Mouse (Mus musculus) liver, embryonic 13.5 days (tissue): ENCODE results near the gene Shisal1. TPM values are rescaled to one million over a fixed set of nuclear protein-coding genes. Genes with fewer than 3 reads are reported as not detected.

Experiments used
- ATAC-seq: fragments of 200-750 bp; cut with Nextera tagmentation; 2 replicates; pipeline ENCODE4 v1.8.0; 2017; ENCODE audit warnings: low read depth, mild to moderate bottlenecking, moderate number of reproducible peaks, moderate library complexity
- DNase-seq: peaks from one replicate; pipeline ENCODE4 v3.0.0; 2022
- H3K27ac ChIP-seq: fragments of 300-500 bp; sonication (generic); 2 replicates; pipeline ENCODE4 v1.5.1; 2015; ENCODE audit warnings: moderate library complexity, mild to moderate bottlenecking, inconsistent platforms
- H3K27me3 ChIP-seq: fragments of 300-500 bp; sonication (generic); 2 replicates; pipeline ENCODE4 v1.6.1; 2015; ENCODE audit warnings: mild to moderate bottlenecking, inconsistent platforms
- H3K36me3 ChIP-seq: fragments of 300-500 bp; sonication (generic); 2 replicates; pipeline ENCODE4 v1.6.1; 2015; ENCODE audit warnings: mild to moderate bottlenecking, inconsistent platforms
- H3K4me1 ChIP-seq: fragments of 300-500 bp; sonication (generic); replicated peaks from 2 replicates; pipeline ENCODE4 v1.6.1; 2015; ENCODE audit warnings: inconsistent platforms
- H3K4me2 ChIP-seq: fragments of 300-500 bp; sonication (generic); 2 replicates; pipeline ENCODE4 v1.6.1; 2015; ENCODE audit warnings: inconsistent platforms, mild to moderate bottlenecking, moderate library complexity
- H3K4me3 ChIP-seq: fragments of 300-500 bp; sonication (generic); replicated peaks from 2 replicates; pipeline ENCODE4 v1.5.1; 2015; ENCODE audit warnings: mild to moderate bottlenecking, inconsistent platforms
- H3K9ac ChIP-seq: fragments of 300-500 bp; sonication (generic); 2 replicates; pipeline ENCODE4 v1.6.1; 2015; ENCODE audit warnings: mild to moderate bottlenecking, inconsistent platforms
- H3K9me3 ChIP-seq: fragments of 300-500 bp; sonication (generic); replicated peaks from 2 replicates; pipeline ENCODE4 v1.6.1; 2016; ENCODE audit warnings: inconsistent platforms
- WGBS: fragments of 180-500 bp; shearing (Covaris S2); methylation state at CpG from one replicate; pipeline ENCODE4 v1.1.7; 2015; ENCODE audit not compliant: insufficient replicate concordance; 5-methylcytosine and 5-hydroxymethylcytosine counted together
- polyA plus RNA-seq: library from polyadenylated mRNA; unstranded; fragments of >200 nt; fragmentation: Nextera tagmentation; extraction: Ambion mirVana; gene quantifications from 2 replicates; pipeline ENCODE4 v1.2.1, GENCODE M21; 2015

Gene Shisal1
- polyA plus RNA-seq, 1 experiment from 2014 or later: 0.14 TPM

DNA sequence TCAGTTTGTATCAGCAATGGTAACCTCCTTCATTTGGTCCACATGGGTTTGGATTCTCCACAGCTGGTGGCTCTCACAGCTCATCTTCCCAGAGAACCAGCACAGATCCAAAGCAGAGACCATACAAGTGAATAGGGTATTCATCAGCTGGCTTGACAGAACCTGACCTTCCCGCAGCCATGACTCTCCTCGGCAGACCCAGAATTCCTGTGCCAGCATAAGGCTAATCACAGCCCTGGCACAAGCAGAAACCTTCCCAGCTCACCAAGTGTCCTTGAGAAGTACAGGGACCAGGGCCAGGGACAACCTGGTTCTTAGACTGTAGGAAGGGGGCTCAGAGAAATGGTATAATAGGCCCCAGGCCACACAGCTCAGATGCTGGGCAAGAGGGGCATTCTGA lies 6.2 kb upstream of the Shisal1 start:
- DNase-seq (no peak), ATAC-seq (no peak)
- WGBS: 78% methylated on average over 2 of the region's 2 CpGs
- Histone ChIP-seq H3K9ac (no peak overlapping the region), H3K4me3 (no peak overlapping the region), H3K27me3 (peaks cover 30% of the 10 kb centered on the region), H3K36me3 (no peaks in the 10 kb centered on the region), H3K27ac (no peak overlapping the region), H3K9me3 (no peaks in the 10 kb centered on the region), H3K4me2 (no peak overlapping the region), H3K4me1 (0 out of 2 replicates have a peak, but pooled peaks cover 5% of the 10 kb centered on the region)

DNA sequence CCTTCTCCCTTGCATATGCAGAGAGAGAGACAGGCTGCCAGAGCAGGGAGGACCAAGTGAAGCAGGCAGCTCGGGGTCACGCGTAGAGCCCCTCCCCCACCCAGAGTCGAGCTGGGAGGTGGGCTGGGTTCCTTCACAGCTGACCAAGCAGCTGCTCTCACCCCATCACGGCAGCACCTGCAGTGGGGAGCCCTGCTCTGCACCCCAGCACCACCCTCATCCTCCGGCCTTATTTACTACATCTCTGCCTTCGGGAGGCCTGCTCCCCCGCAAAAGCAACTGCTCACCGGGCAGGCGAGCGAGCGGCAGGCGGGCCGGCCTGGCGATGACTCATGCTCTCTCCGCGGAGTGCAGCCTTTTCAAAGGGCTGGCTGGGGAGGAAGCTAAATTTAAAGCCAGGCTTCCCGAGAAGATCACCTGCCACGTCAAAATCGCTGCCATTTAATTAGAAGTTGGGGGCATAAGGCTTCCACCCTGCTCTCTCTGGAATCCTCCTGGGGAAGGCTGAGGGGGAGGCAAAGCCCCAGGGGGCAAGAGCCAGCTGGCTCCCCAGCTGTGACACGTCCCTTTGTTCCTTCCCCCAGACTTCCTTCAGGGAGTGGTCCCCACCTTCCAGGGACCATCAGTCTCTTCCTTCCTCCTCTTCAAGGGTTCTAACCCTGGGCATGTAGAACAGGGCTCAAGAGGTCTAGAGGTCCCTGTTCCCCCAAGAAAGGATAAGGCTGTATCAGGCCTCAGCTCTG lies 3.7 kb upstream of the Shisal1 start:
- Histone ChIP-seq H3K4me1 (0 out of 2 replicates have a peak, but pooled peaks cover 5% of the 10 kb centered on the region), H3K4me2 (no peak overlapping the region), H3K9ac (no peak overlapping the region), H3K36me3 (no peaks in the 10 kb centered on the region), H3K27ac (no peak overlapping the region), H3K9me3 (no peaks in the 10 kb centered on the region), H3K27me3 (peaks cover 55% of the 10 kb centered on the region), H3K4me3 (no peak overlapping the region)
- WGBS: 1% methylated on average over 21 of the region's 21 CpGs
- no peak for DNase-seq
- ATAC-seq: no peak

DNA sequence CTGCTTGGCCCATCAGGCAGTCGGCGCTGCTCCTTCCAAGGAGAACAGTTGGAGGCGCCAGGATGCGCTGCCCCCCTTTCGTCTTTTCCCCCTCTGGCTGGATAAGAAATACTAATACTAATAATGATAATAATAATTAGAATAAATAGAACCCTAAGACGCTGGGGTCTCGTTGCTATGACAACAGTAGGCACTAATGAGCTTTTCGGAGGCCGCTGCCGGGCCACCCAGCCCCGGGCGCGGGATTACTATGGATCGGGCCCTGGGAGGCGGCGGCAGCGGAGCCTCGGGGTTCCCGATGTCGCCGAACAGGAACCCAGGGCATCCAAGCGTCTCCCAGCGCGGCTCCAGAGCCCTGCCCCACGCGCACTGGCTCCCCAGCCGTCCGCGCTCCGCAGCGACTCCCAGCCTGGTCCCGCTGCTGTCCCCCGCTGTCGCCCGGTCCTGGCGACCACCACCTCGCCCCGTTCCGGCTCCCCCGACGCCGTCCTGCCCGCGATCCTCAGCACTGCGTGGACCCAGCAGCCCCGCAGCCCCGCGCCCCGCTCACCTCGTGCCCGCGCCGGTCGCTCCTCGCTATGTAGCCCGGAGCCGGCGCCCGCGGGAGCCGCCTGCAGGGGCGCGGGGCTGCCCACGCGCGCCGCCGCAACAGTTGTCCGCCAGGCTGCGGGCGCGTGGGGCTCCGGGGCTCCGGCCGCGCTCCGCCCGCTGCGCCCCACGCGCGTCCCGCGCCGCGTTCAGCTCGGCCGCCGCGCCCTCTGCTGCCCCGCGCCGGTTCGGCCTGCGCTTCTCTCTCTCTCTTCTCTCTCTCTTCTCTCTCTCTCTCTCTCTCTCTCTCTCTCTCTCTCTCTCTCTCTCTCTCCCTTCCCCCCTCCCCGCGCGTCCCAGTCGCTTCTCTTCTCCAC lies 833 bp downstream of the Shisal1 start:
- Histone ChIP-seq H3K9ac (no peak overlapping the region), H3K9me3 (no peaks in the 10 kb centered on the region), H3K27ac (no peak overlapping the region), H3K4me3 (peak overlapping the region; percentile 38), H3K4me1 (0 out of 2 replicates have a peak, but pooled peaks cover 5% of the 10 kb centered on the region), H3K36me3 (no peaks in the 10 kb centered on the region), H3K27me3 (peaks cover 96% of the 10 kb centered on the region), H3K4me2 (peak overlapping the region; percentile 58)
- DNase-seq (no peak), ATAC-seq (no peak)
- 2% methylated on average over 84 of the region's 99 CpGs for WGBS

DNA sequence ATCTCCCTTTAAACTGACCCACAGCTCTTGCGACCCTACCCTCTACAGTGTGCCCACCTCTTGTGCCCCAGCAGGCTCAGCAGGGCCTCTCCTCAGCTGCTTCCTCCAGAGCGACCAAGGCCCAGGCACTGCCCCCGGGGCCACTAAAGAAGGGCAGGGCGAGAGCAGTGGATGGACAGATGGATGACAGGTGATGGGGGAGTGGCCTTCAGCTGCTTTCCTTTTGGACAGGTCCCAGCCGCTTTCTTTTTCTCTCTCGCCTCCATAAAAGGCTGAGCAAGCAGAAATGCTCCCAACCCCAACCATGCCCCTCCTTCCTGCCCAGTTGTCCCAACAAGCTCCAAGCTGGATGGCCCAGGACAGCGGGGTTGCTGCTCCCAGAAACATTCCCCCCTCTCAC lies 2.7 kb downstream of the Shisal1 start:
- Histone ChIP-seq H3K36me3 (no peaks in the 10 kb centered on the region), H3K4me3 (no peak overlapping the region), H3K4me2 (no peak overlapping the region), H3K4me1 (no peaks in the 10 kb centered on the region), H3K9me3 (no peaks in the 10 kb centered on the region), H3K27me3 (peaks cover 85% of the 10 kb centered on the region), H3K9ac (no peak overlapping the region), H3K27ac (no peak overlapping the region)
- WGBS: 32% methylated on average over 7 of the region's 7 CpGs
- DNase-seq (no peak), ATAC-seq (no peak)

DNA sequence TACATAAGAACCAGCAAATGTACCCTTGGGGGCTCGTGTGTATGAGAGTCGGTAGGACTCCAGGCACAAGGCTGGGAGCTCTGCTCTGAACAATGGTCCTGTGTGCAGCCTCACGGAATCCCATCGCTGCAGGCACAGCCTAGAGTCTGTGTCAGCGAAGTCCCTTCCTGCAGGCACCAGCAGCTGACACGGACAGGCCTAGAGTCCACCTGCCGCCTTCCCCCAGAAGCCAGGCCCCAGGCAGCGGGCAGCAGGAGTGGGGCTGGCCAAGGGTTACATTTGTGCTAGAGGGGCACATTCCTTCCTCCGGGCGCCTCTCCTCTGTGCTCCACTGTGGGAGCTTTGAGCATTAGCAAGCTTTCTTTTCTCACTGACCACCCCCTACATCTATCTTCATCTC lies 3.3 kb downstream of the Shisal1 start:
- H3K9ac ChIP-seq: no peak overlapping the region
- ATAC-seq (no peak), DNase-seq (no peak)
- H3K9me3 ChIP-seq: no peaks in the 10 kb centered on the region
- no peak overlapping the region for H3K27ac ChIP-seq
- H3K4me1 ChIP-seq: no peaks in the 10 kb centered on the region
- H3K36me3 ChIP-seq: no peaks in the 10 kb centered on the region
- no peak overlapping the region for H3K4me3 ChIP-seq
- no peak overlapping the region for H3K4me2 ChIP-seq
- H3K27me3 ChIP-seq: peaks cover 79% of the 10 kb centered on the region
- WGBS: 60% methylated on average over 10 of the region's 10 CpGs

DNA sequence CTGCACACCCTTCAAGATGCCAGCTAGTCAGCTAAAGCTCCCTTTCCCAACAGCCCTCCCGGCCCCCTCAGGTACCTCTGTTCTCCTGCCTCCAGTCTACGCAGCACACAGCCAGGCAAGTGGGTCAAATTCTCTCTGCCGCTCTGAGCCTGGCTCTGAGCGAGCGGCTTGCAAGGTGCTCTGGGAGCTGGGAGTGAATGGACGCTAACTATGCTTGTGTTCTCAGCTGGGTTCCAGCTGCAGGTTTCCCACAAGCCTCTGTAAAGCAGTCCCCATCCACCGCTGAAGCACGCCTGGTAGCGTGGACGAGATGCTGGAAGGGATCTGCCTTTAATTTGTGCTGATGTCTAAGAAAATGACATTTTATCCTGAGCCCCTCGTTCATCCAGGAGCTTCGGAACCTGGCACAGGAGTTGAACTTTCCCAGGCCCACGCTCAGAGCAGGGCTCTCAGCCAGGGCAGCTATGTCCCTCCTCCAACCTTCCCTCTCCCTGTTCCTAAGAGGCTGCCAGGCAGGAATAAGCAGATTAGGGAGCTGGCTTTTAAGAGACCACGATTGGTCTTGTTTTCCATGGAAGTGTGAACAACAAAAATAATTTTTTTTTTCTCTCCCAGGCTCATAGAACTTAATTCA lies 5.1 kb downstream of the Shisal1 start:
- H3K9ac ChIP-seq: no peak overlapping the region
- DNase-seq (no peak), ATAC-seq (no peak)
- H3K4me1 ChIP-seq: no peaks in the 10 kb centered on the region
- H3K36me3 ChIP-seq: no peaks in the 10 kb centered on the region
- no peak overlapping the region for H3K27ac ChIP-seq
- no peak overlapping the region for H3K4me2 ChIP-seq
- H3K27me3 ChIP-seq: peaks cover 61% of the 10 kb centered on the region
- H3K9me3 ChIP-seq: no peaks in the 10 kb centered on the region
- 49% methylated on average over 14 of the region's 14 CpGs for WGBS
- no peak overlapping the region for H3K4me3 ChIP-seq

DNA sequence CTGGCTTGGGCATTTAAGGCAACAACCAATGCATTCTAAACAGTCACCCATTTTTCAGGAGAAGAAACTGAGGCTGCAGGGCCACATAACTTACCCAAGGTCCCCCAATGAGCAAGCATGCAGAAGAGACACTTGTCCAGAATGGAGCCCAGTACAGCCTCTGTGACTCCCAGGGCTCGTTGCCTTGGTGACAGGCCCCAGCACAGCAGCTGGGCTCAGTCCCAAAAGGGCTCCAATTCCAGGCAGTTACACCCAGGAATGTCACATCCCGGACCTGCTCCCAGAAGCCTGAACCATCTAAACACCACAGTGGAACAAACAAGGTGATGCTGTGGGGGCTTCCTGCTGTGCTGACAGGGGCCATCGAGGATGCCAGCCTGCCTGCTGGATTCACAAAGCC lies 6.1 kb downstream of the Shisal1 start:
- WGBS: 37% methylated on average over 3 of the region's 3 CpGs
- no peak for DNase-seq

DNA sequence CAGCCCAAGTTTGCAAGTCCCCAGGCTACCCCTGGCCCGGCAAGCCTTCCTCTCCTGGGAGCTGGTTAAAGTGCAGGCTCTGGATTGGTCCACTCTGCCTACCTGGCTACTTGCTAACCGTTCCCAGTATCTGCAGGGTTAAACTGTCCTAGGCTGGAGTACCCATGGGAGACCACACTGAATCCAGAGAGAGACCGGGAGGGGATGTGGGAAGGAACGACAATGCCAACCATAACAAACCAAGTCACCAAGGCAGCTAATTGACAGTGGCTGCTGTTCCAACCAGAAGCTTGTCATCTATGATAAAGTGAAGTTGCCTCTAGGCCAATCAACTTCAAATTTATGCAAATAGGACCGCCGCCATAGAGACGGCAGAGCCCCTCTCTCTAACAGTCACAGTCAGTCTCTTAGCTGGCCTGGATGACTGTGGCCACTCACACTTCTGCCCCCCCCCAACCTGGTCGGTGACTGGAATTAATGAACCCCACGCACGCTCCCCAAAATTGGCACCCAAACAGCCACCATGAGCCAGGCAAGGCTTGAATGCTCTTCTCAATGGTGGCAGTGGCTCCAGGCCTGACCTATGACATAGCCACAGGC lies 13.2 kb downstream of the Shisal1 start:
- DNase-seq (no peak), ATAC-seq (no peak)
- Histone ChIP-seq H3K9me3 (no peaks in the 10 kb centered on the region), H3K27ac (no peak overlapping the region), H3K36me3 (no peaks in the 10 kb centered on the region), H3K27me3 (no peaks in the 10 kb centered on the region), H3K4me1 (no peaks in the 10 kb centered on the region), H3K9ac (no peak overlapping the region), H3K4me2 (no peak overlapping the region), H3K4me3 (no peak overlapping the region)
- 71% methylated on average over 10 of the region's 10 CpGs for WGBS

More for the DNA sequence above, 6.1 kb downstream of the Shisal1 start:
- no peak overlapping the region for H3K9ac ChIP-seq
- H3K27ac ChIP-seq: no peak overlapping the region
- no peaks in the 10 kb centered on the region for H3K4me1 ChIP-seq
- no peaks in the 10 kb centered on the region for H3K9me3 ChIP-seq
- peaks cover 51% of the 10 kb centered on the region for H3K27me3 ChIP-seq
- no peak for ATAC-seq
- no peak overlapping the region for H3K4me2 ChIP-seq
- H3K4me3 ChIP-seq: no peak overlapping the region
- no peaks in the 10 kb centered on the region for H3K36me3 ChIP-seq

DNA sequence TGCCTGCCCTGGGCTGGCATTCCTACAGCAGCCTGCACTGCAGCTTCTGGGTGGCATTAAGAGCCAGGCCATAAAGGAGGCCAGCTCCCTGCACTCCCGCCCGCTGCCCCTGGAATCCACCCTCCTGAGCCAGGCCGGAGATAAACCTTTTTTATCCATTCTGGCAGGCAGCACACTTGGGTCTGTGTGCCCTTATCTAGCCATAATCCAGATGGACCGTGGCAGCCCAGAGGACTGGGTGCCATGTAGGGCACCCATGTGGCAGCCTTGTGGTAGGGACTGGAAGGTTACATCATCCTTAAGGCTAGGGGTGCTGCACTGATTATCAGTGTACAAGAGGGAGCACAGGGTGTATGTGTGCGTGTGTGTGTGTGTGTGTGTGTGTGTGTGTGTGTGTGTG lies 16.4 kb downstream of the Shisal1 start:
- 53% methylated on average over 5 of the region's 5 CpGs for WGBS
- Histone ChIP-seq H3K27ac (no peak overlapping the region), H3K9ac (no peak overlapping the region), H3K36me3 (no peaks in the 10 kb centered on the region), H3K4me3 (no peak overlapping the region), H3K9me3 (no peaks in the 10 kb centered on the region), H3K27me3 (no peaks in the 10 kb centered on the region), H3K4me2 (no peak overlapping the region), H3K4me1 (no peaks in the 10 kb centered on the region)
- no peak for DNase-seq
- peak; percentile 53; the same call in 1 of the 2 replicates for ATAC-seq

DNA sequence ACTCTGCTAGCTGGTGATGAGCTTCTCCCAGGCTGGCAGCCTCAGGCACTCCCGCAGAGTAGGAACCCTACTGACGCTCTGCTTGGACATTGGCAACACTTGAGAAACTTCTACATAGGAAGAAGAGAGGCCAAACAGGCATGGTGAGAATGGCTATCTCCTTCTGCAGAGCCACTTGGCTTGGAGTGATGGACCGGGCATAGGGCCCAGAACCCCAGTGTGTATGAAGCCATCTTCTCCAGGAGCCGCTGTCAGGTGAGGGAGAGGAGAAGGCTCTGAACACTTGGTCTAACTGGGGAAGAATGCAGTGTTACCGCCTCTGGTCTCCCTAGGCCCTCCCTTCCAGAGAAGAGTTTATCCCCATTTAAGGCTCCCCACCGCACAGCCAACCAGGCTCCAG lies 19.3 kb downstream of the Shisal1 start:
- no peaks in the 10 kb centered on the region for H3K27me3 ChIP-seq
- H3K9ac ChIP-seq: no peak overlapping the region
- H3K4me3 ChIP-seq: no peak overlapping the region
- ATAC-seq (no peak), DNase-seq (no peak)
- H3K36me3 ChIP-seq: no peaks in the 10 kb centered on the region
- H3K9me3 ChIP-seq: no peaks in the 10 kb centered on the region
- no peak overlapping the region for H3K27ac ChIP-seq
- H3K4me2 ChIP-seq: no peak overlapping the region
- WGBS: 72% methylated on average over 6 of the region's 6 CpGs
- no peaks in the 10 kb centered on the region for H3K4me1 ChIP-seq

DNA sequence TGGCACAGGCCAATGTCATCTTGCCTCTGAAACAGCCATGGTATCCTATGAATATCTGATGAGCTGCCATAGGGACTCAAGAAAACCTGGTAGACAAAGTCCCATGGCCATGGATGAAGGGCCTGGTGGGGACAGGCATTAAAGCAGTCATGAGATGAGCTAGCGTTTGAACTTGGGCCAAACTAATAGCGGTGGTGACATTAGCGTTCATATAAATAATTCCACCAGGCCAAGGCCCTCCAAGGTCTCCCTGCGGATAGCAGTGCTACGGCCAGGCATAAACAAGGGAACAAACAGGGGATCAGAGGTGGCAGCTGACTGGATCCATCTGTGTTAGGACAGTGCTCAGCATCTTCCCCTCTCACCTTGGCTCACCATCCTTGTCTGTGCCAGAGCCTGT lies 21.2 kb downstream of the Shisal1 start:
- 85% methylated on average over 5 of the region's 5 CpGs for WGBS
- H3K27me3 ChIP-seq: peaks cover 6% of the 10 kb centered on the region; the same call in 1 of the 2 replicates
- no peak for DNase-seq
- H3K9ac ChIP-seq: no peak overlapping the region
- no peaks in the 10 kb centered on the region for H3K4me1 ChIP-seq
- no peak overlapping the region for H3K27ac ChIP-seq
- no peaks in the 10 kb centered on the region for H3K9me3 ChIP-seq
- no peaks in the 10 kb centered on the region for H3K36me3 ChIP-seq
- H3K4me2 ChIP-seq: no peak overlapping the region
- ATAC-seq: no peak
- no peak overlapping the region for H3K4me3 ChIP-seq
